7 mouse cellular contexts compared by ENCODE assay signal in the genomic region with DNA sequence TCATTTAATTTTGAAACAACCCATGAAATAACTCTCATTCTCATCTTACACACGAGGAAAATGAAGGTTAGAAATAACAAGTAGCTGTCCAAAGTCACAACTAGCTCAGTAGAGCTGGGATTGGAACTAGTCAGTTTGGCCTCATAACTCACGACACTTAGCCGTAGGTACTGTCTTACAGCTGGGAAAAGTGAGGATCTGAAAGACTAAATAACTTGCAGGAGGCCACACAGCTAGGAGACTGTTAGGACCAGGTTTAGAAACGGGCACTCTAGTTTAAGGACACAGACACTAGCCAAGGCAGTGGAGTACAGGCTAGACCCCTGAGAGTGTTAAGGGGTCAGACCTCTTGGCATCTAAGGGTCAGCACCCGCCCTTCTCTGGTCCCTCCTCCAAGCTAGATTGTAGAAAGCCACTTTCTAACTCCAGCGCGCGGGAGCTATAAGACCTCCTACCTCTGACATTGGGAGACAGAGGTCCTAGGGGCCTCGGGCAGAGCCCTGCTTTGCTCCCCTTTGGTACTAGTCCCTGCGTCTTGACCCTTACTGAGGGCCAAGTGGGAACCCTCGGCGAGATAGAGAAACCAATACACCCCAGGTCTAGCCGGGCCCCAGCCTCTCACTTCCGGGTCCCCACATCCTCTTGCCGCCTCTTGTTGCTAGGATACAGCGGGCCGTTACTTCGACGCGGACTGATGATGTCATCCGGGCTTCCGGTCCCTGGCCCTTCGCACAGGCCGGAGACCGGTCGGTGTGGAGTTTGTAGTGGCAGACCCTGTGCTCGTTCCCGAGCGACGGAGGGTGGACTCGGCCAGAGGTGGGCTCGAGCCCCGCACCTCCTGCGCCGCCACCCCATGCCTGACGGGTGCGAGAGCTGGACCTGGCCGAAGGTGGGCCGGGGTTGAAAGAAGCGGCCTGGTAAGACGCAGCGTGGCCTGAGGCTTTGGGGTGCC. TPM values are rescaled to one million over a fixed set of nuclear protein-coding genes. Genes with fewer than 3 reads are reported as not detected.
DNase-seq lines count a peak whose midpoint lies in the region; ATAC-seq lines count a peak whose summit lies in the region.

A gene (minus strand): TSS at position 678 of the 952 bp plus-strand sequence.
A gene (plus strand): TSS at position 703 of the 952 bp plus-strand sequence.

- no peaks in the 10 kb centered on the region for H3K9me3 ChIP-seq in embryonic facial prominence, embryonic 11.5 days (replicated peaks; ENCODE audit: control insufficient read depth, low read length)
- no peaks in the 10 kb centered on the region for H3K9me3 ChIP-seq in limb, embryonic 11.5 days (ENCODE audit: control insufficient read depth, low read length)
- H3K9me3 ChIP-seq in midbrain, embryonic 14.5 days (ENCODE audit: control insufficient read depth, low read length) = no peaks in the 10 kb centered on the region

- ATAC-seq in embryonic facial prominence, embryonic 11.5 days (replicated peaks; ENCODE audit: insufficient number of reproducible peaks, low FRiP score, low TSS enrichment, low read depth) = peak; percentile 92
- peak; percentile 90 for ATAC-seq in limb, embryonic 11.5 days (ENCODE audit: insufficient number of reproducible peaks, low FRiP score, low TSS enrichment, low read depth)
- peak; percentile 94 for ATAC-seq in midbrain, embryonic 14.5 days (ENCODE audit: low FRiP score, low TSS enrichment)

- peak within 1 kb of the TSS; percentile 87 for H3K4me3 ChIP-seq in embryonic facial prominence, embryonic 11.5 days (ENCODE audit: low read depth, low read length)
- peak within 1 kb of the TSS; percentile 79 for H3K4me3 ChIP-seq in limb, embryonic 11.5 days (ENCODE audit: low read depth, low read length)
- peak within 1 kb of the TSS; percentile 71 for H3K4me3 ChIP-seq in midbrain, embryonic 14.5 days (replicated peaks; ENCODE audit: low read depth, low read length)

- no peak within 1 kb of the TSS for H3K27ac ChIP-seq in embryonic facial prominence, embryonic 11.5 days (replicated peaks; ENCODE audit: low read depth, low read length)
- no peak within 1 kb of the TSS for H3K27ac ChIP-seq in limb, embryonic 11.5 days (replicated peaks; ENCODE audit: low read depth, low read length)
- 0 out of 2 replicates have a peak within 1 kb of the TSS, but pooled peaks have one; percentile 6 for H3K27ac ChIP-seq in midbrain, embryonic 14.5 days (replicated peaks; ENCODE audit: low read depth, low read length)

- peak within 1 kb of the TSS; percentile 92 for H3K4me2 ChIP-seq in embryonic facial prominence, embryonic 11.5 days (ENCODE audit: low read depth, low read length)
- H3K4me2 ChIP-seq in limb, embryonic 11.5 days (ENCODE audit: low read depth, severe bottlenecking) = peak within 1 kb of the TSS; percentile 78
- H3K4me2 ChIP-seq in midbrain, embryonic 14.5 days (ENCODE audit: low read length) = peak within 1 kb of the TSS; percentile 96

- H3K4me1 ChIP-seq in embryonic facial prominence, embryonic 11.5 days (ENCODE audit: control insufficient read depth, insufficient read depth, low read length) = no peaks in the 10 kb centered on the region
- peaks cover 9% of the 10 kb centered on the region for H3K4me1 ChIP-seq in limb, embryonic 11.5 days (ENCODE audit: control insufficient read depth, insufficient read depth, low read length)
- H3K4me1 ChIP-seq in midbrain, embryonic 14.5 days (ENCODE audit: control insufficient read depth, insufficient read depth, low read length) = peaks cover 27% of the 10 kb centered on the region

- peak; percentile 98 for DNase-seq in adrenal gland, postnatal 14 days
- DNase-seq in embryonic facial prominence, embryonic 11.5 days (ENCODE audit: low spot score) = peak; percentile 98
- peak; percentile 100 for DNase-seq in heart, adult 11 months
- peak; percentile 98 for DNase-seq in kidney, adult 18-20 months
- peak; percentile 99 for DNase-seq in limb, embryonic 11.5 days (ENCODE audit: low spot score)
- peak; percentile 98 for DNase-seq in midbrain, embryonic 14.5 days
- DNase-seq in spleen, adult 18-20 months = peak; percentile 92 to 94

- WGBS in embryonic facial prominence, embryonic 11.5 days = 5% methylated on average over 42 of the region's 42 CpGs
- 5% methylated on average over 42 of the region's 42 CpGs for WGBS in limb, embryonic 11.5 days
- 5% methylated on average over 42 of the region's 42 CpGs for WGBS in midbrain, embryonic 14.5 days

- no peaks in the 10 kb centered on the region for H3K27me3 ChIP-seq in embryonic facial prominence, embryonic 11.5 days (ENCODE audit: control insufficient read depth, insufficient read depth, low read length)
- no peaks in the 10 kb centered on the region for H3K27me3 ChIP-seq in limb, embryonic 11.5 days (ENCODE audit: control insufficient read depth, insufficient read depth, low read length)
- no peaks in the 10 kb centered on the region for H3K27me3 ChIP-seq in midbrain, embryonic 14.5 days (ENCODE audit: control insufficient read depth, insufficient read depth, low read length)

- peak within 1 kb of the TSS; percentile 92 for H3K9ac ChIP-seq in embryonic facial prominence, embryonic 11.5 days (replicated peaks; ENCODE audit: low read length)
- peak within 1 kb of the TSS; percentile 80 for H3K9ac ChIP-seq in limb, embryonic 11.5 days (ENCODE audit: low read length)
- peak within 1 kb of the TSS; percentile 74 for H3K9ac ChIP-seq in midbrain, embryonic 14.5 days (replicated peaks; ENCODE audit: low read length)

- no peaks in the 10 kb centered on the region for H3K36me3 ChIP-seq in embryonic facial prominence, embryonic 11.5 days (replicated peaks; ENCODE audit: control insufficient read depth, insufficient read depth, low read depth, low read length)
- H3K36me3 ChIP-seq in limb, embryonic 11.5 days (ENCODE audit: control insufficient read depth, insufficient read depth, low read length) = peaks cover 3% of the 10 kb centered on the region; the same call in 1 of the 2 replicates
- H3K36me3 ChIP-seq in midbrain, embryonic 14.5 days (ENCODE audit: control insufficient read depth, insufficient read depth, low read length) = peaks cover 27% of the 10 kb centered on the region

RNA-seq across cellular contexts. Expression of the first gene that starts in this region (rescaled TPM):
- 18.0 and 24.7 TPM in 2 replicates for total RNA-seq in adrenal gland, postnatal 14 days (2021)
- polyA plus RNA-seq in embryonic facial prominence, embryonic 11.5 days (2014; fragmentation: Nextera tagmentation; extraction: Ambion mirVana) = 14.1 and 15.0 TPM in 2 replicates
- 17.7 and 18.5 TPM in 2 replicates for polyA plus RNA-seq in limb, embryonic 11.5 days (2014; fragmentation: Nextera tagmentation; extraction: Ambion mirVana)
- 14.2 and 24.2 TPM in 2 replicates for polyA plus RNA-seq in midbrain, embryonic 14.5 days (2014; fragmentation: Nextera tagmentation; extraction: Ambion mirVana)

RNA-seq across cellular contexts. Expression of the second gene that starts in this region (rescaled TPM):
- total RNA-seq in adrenal gland, postnatal 14 days (2021) = 95.6 and 104 TPM in 2 replicates
- 117 and 123 TPM in 2 replicates for polyA plus RNA-seq in embryonic facial prominence, embryonic 11.5 days (2014; fragmentation: Nextera tagmentation; extraction: Ambion mirVana)
- polyA plus RNA-seq in limb, embryonic 11.5 days (2014; fragmentation: Nextera tagmentation; extraction: Ambion mirVana) = 125 and 132 TPM in 2 replicates
- polyA plus RNA-seq in midbrain, embryonic 14.5 days (2014; fragmentation: Nextera tagmentation; extraction: Ambion mirVana) = 120 and 144 TPM in 2 replicates
